Mouse (Mus musculus) macrophage (primary cell): ENCODE measurements around the gene Gm5286. TPM values are rescaled to one million over a fixed set of nuclear protein-coding genes. Genes with fewer than 3 reads are reported as not detected.
"Not testable (repeated sequence)": the region's sequence is repeated elsewhere in the genome, so short reads cannot be mapped to it uniquely, and the experiment has no call there.

ENCODE experiments used
- H3K27ac ChIP-seq: fragments of 350-480 bp; formaldehyde crosslinking; 2 replicates; pipeline ENCODE4 v1.9.0; 2021
- H3K36me3 ChIP-seq: fragments of 350-480 bp; formaldehyde crosslinking; 2 replicates; pipeline ENCODE4 v1.9.0; 2021; ENCODE audit errors: inconsistent target
- H3K4me3 ChIP-seq: fragments of 350-480 bp; formaldehyde crosslinking; 2 replicates; pipeline ENCODE4 v1.9.0; 2021; ENCODE audit errors: inconsistent target
- H3K79me2 ChIP-seq: fragments of 350-480 bp; formaldehyde crosslinking; 2 replicates; pipeline ENCODE4 v1.9.0; 2021; ENCODE audit errors: inconsistent target
- WGBS: methylation state at CpG from one replicate; pipeline ENCODE4 v1.1.7; 2026; ENCODE audit warnings: inconsistent platforms; ENCODE audit not compliant: missing documents; 5-methylcytosine and 5-hydroxymethylcytosine counted together
- polyA plus RNA-seq: library from polyadenylated mRNA; stranded (reverse); fragments of 250-400 nt; gene quantifications from 3 replicates; pipeline ENCODE4 v1.2.4, GENCODE M21; 2018; ENCODE audit warnings: inconsistent platforms
- total RNA-seq, 78 experiments: library from RNA; depleted of rRNA; stranded (reverse); fragments of 250-400 nt; gene quantifications; 1 replicate in 9 of 78; 2 replicates in 24 of 78; 3 replicates in 43 of 78; 4 replicates in 2 of 78; pipeline ENCODE4 v1.2.4; 2018; ENCODE audit warnings: inconsistent platforms in 56 of 78

The Gm5286 gene
- not detected for total RNA-seq (2018; cell fraction: chromatin; rRNA removed)
- total RNA-seq (2018; cell fraction: cytosol; rRNA removed), result not detected
- total RNA-seq (2018; cell fraction: nucleus; rRNA removed), result not detected
- polyA plus RNA-seq, result not detected in 3 replicates

- WGBS, result no CpG with 5 or more reads among the region's 4 CpGs
- H3K36me3 ChIP-seq, H3K79me2 ChIP-seq, H3K4me3 ChIP-seq, H3K27ac ChIP-seq: not testable (repeated sequence)
These were observed at the start of gene Gm5286 for GRCm38 (mm10) chr3:94196414-94196813. Gm5286 (plus strand) TSS chr3:94196714.

GRCm38 (mm10) chr3:94167351-94167750 lies 29.2 kb upstream of the Gm5286 start:
- not testable (repeated sequence) for H3K27ac ChIP-seq, H3K4me3 ChIP-seq, H3K36me3 ChIP-seq, H3K79me2 ChIP-seq

- not testable (repeated sequence) for H3K36me3 ChIP-seq, H3K4me3 ChIP-seq, H3K27ac ChIP-seq, H3K79me2 ChIP-seq
- WGBS, result 83% methylated on average over 1 of the region's 1 CpGs
These were observed 18.4 kb upstream of the Gm5286 start, which contains the start of gene Gm10696 for GRCm38 (mm10) chr3:94178093-94178492. Gm10696 (minus strand) TSS chr3:94178193.

Other genes with a start within 250 kb of the Gm5286 start
- not detected in 3 replicates for gene Tdpoz5, start 235.4 kb upstream of the Gm5286 start, polyA plus RNA-seq
- not detected in 3 replicates for gene Gm9125, start 141.8 kb upstream of the Gm5286 start, polyA plus RNA-seq
- gene Gm10697, start 124.1 kb upstream of the Gm5286 start, polyA plus RNA-seq, result not detected in 3 replicates
- gene Gm10696, start 18.5 kb upstream of the Gm5286 start, polyA plus RNA-seq, result not detected in 3 replicates
- not detected in 3 replicates for gene Gm4778, start 67.3 kb downstream of the Gm5286 start, polyA plus RNA-seq
- 1.5 to 3.5 TPM (median 2.9 TPM) in 3 replicates for gene Them4, start 113.4 kb downstream of the Gm5286 start, polyA plus RNA-seq
- not detected in 3 replicates for gene Them5, start 145.4 kb downstream of the Gm5286 start, polyA plus RNA-seq
- not detected in 3 replicates for gene C2cd4d, start 165.7 kb downstream of the Gm5286 start, polyA plus RNA-seq
- not detected in 3 replicates for gene Rorc, start 176.1 kb downstream of the Gm5286 start, polyA plus RNA-seq
- not detected in 3 replicates for gene Lingo4, start 201.8 kb downstream of the Gm5286 start, polyA plus RNA-seq
- gene Tdrkh, start 216.6 kb downstream of the Gm5286 start, polyA plus RNA-seq, result 4.4 to 16.0 TPM (median 13.0 TPM) in 3 replicates
- 32.0 to 39.7 TPM (median 33.5 TPM) in 3 replicates for gene Mrpl9, start 246.6 kb downstream of the Gm5286 start, polyA plus RNA-seq
- gene Oaz3, start 247.2 kb downstream of the Gm5286 start, polyA plus RNA-seq, result not detected in 3 replicates